In genomic region chr6:25287591-25287990, GRCm38 (mm10) we compare ENCODE assay signal across 29 mouse cellular contexts.
"Had no signal": no experiment of that assay in that cellular context is flagged by ENCODE, and none has a peak within 500 bp of the region (broad histone marks: within the 10 kb centered on the region; RNA-seq: fewer than 3 reads in every experiment).

No protein-coding gene starts in this region.

- ATAC-seq: forebrain, embryonic 13.5 days; forebrain, embryonic 14.5 days; forebrain, embryonic 15.5 days; forebrain, embryonic 16.5 days; forebrain, postnatal 0 days had no signal

- H3K27me3 ChIP-seq: embryonic facial prominence, embryonic 12.5 days; embryonic facial prominence, embryonic 13.5 days; embryonic facial prominence, embryonic 15.5 days; forebrain, embryonic 12.5 days; forebrain, embryonic 13.5 days; forebrain, embryonic 15.5 days had no signal

- H3K4me2 ChIP-seq: embryonic facial prominence, embryonic 12.5 days; embryonic facial prominence, embryonic 13.5 days; embryonic facial prominence, embryonic 15.5 days; forebrain, embryonic 12.5 days; forebrain, embryonic 13.5 days; forebrain, embryonic 15.5 days had no signal

- H3K36me3 ChIP-seq: embryonic facial prominence, embryonic 10.5 days; embryonic facial prominence, embryonic 12.5 days; embryonic facial prominence, embryonic 13.5 days; embryonic facial prominence, embryonic 15.5 days; forebrain, embryonic 10.5 days; forebrain, embryonic 12.5 days; forebrain, embryonic 15.5 days had no signal

- DNase-seq: cerebellum, adult 2 months; cerebellum, adult 8-10 months; cerebellum, adult 9-10 months; cerebellum, adult 9-11 months; cerebellum, postnatal 10 days; cerebellum, postnatal 14 days; cerebellum, postnatal 25 days; cerebellum, postnatal 36 days; embryo, embryonic 11 days; forebrain, postnatal 0 days; gastrocnemius, adult 2 months; gastrocnemius, postnatal 10 days; gastrocnemius, postnatal 14 days; gastrocnemius, postnatal 25 days; gastrocnemius, postnatal 36 days; heart, adult 11 months; heart, adult 18-20 months; heart, adult 2 months had no signal

- H3K4me1 ChIP-seq: embryonic facial prominence, embryonic 10.5 days; embryonic facial prominence, embryonic 12.5 days; embryonic facial prominence, embryonic 13.5 days; embryonic facial prominence, embryonic 15.5 days; forebrain, embryonic 10.5 days; forebrain, embryonic 12.5 days; forebrain, embryonic 13.5 days; forebrain, embryonic 15.5 days had no signal

- H3K27ac ChIP-seq: embryonic facial prominence, embryonic 10.5 days; embryonic facial prominence, embryonic 12.5 days; embryonic facial prominence, embryonic 13.5 days; embryonic facial prominence, embryonic 15.5 days; forebrain, embryonic 10.5 days; forebrain, embryonic 12.5 days; forebrain, embryonic 13.5 days; forebrain, embryonic 15.5 days; gastrocnemius, adult 2 months; heart, adult 2 months had no signal

- H3K9ac ChIP-seq: embryonic facial prominence, embryonic 12.5 days; embryonic facial prominence, embryonic 13.5 days; embryonic facial prominence, embryonic 15.5 days; forebrain, embryonic 12.5 days; forebrain, embryonic 13.5 days; forebrain, embryonic 15.5 days; forebrain, postnatal 0 days had no signal

- H3K9me3 ChIP-seq: embryonic facial prominence, embryonic 10.5 days; embryonic facial prominence, embryonic 12.5 days; embryonic facial prominence, embryonic 13.5 days; embryonic facial prominence, embryonic 15.5 days; forebrain, embryonic 10.5 days; forebrain, embryonic 12.5 days; forebrain, embryonic 13.5 days; forebrain, embryonic 15.5 days had no signal

- H3K4me3 ChIP-seq: embryonic facial prominence, embryonic 10.5 days; embryonic facial prominence, embryonic 12.5 days; embryonic facial prominence, embryonic 13.5 days; embryonic facial prominence, embryonic 15.5 days; erythroblast, embryonic 14.5 days; forebrain, embryonic 10.5 days; forebrain, embryonic 12.5 days; forebrain, embryonic 13.5 days; forebrain, embryonic 15.5 days; gastrocnemius, adult 2 months; heart, adult 2 months had no signal
